Mouse (Mus musculus): Measurements from ENCODE around the gene Pan3. TPM values are rescaled to one million over a fixed set of nuclear protein-coding genes. Genes with fewer than 3 reads are reported as not detected.

The Pan3 gene
- total RNA-seq, 1 experiment, result 57.3 TPM

GRCm38 (mm10) chr5:147527006-147527405 is 97.0 kb downstream of the Pan3 start:
- Histone ChIP-seq H3K4me1 (ENCODE audit: control insufficient read depth in 2 of 2, insufficient read depth in 2 of 2, low read length in 2 of 2, poor library complexity in 1 of 2) (no peaks in the 10 kb centered on the region), H3K36me3 (ENCODE audit: control insufficient read depth, insufficient read depth, low read length, poor library complexity, severe bottlenecking) (peaks cover 10% of the 10 kb centered on the region), H3K9ac (ENCODE audit: insufficient read depth, low read depth, low read length, poor library complexity, severe bottlenecking) (no peak overlapping the region), H3K4me3 (ENCODE audit: insufficient read depth in 1 of 2, low read depth in 1 of 2, low read length in 2 of 2, poor library complexity in 1 of 2, severe bottlenecking in 1 of 2) (no peak overlapping the region), H3K9me3 (ENCODE audit: control insufficient read depth, insufficient read depth, low read depth, low read length) (no peaks in the 10 kb centered on the region), H3K27ac (ENCODE audit: insufficient read depth, low read depth, low read length, poor library complexity, severe bottlenecking) (no peak overlapping the region)
- no peak for DNase-seq (ENCODE audit: low read depth, low spot score)
- in situ Hi-C loops (cut with MboI; ENCODE audit: low sequenced_read_pairs in 2 of 2, unreplicated experiment in 2 of 2), result no loop called here
- no peak for TF ChIP-seq ZNF384 (IDR thresholded peaks at IDR 0.05; ENCODE audit: low read depth, low read length)
- no peak for TF ChIP-seq MAFK (IDR thresholded peaks at IDR 0.05; ENCODE audit: insufficient read depth, low read depth, low read length)
- no peak for TF ChIP-seq CHD2 (IDR thresholded peaks at IDR 0.05; ENCODE audit: low read depth, low read length)
- no peak for TF ChIP-seq ZC3H11A (IDR thresholded peaks at IDR 0.05; ENCODE audit: borderline replicate concordance, low read depth, low read length)
- no peak for TF ChIP-seq HCFC1 (IDR thresholded peaks at IDR 0.05; ENCODE audit: borderline replicate concordance, insufficient read depth, low read length)

- DNase-seq (ENCODE audit: low read depth, low spot score), result no peak
- peaks cover 10% of the 10 kb centered on the region for H3K36me3 ChIP-seq (ENCODE audit: control insufficient read depth, insufficient read depth, low read length, poor library complexity, severe bottlenecking)
- TF ChIP-seq ZC3H11A (IDR thresholded peaks at IDR 0.05; ENCODE audit: borderline replicate concordance, low read depth, low read length) (no peak), MAFK (IDR thresholded peaks at IDR 0.05; ENCODE audit: insufficient read depth, low read depth, low read length) (no peak), HCFC1 (IDR thresholded peaks at IDR 0.05; ENCODE audit: borderline replicate concordance, insufficient read depth, low read length) (no peak), CHD2 (IDR thresholded peaks at IDR 0.05; ENCODE audit: low read depth, low read length) (no peak), ZNF384 (IDR thresholded peaks at IDR 0.05; ENCODE audit: low read depth, low read length) (no peak)
- H3K9me3 ChIP-seq (ENCODE audit: control insufficient read depth, insufficient read depth, low read depth, low read length), result no peaks in the 10 kb centered on the region
- no peaks in the 10 kb centered on the region for H3K4me1 ChIP-seq (ENCODE audit: control insufficient read depth in 2 of 2, insufficient read depth in 2 of 2, low read length in 2 of 2, poor library complexity in 1 of 2)
- in situ Hi-C loops (cut with MboI; ENCODE audit: low sequenced_read_pairs in 2 of 2, unreplicated experiment in 2 of 2), result no loop called here
- no peak overlapping the region for H3K27ac ChIP-seq (ENCODE audit: insufficient read depth, low read depth, low read length, poor library complexity, severe bottlenecking)
- H3K4me3 ChIP-seq (ENCODE audit: insufficient read depth in 1 of 2, low read depth in 1 of 2, low read length in 2 of 2, poor library complexity in 1 of 2, severe bottlenecking in 1 of 2), result no peak overlapping the region
- no peak overlapping the region for H3K9ac ChIP-seq (ENCODE audit: insufficient read depth, low read depth, low read length, poor library complexity, severe bottlenecking)
Observed at GRCm38 (mm10) chr5:147527788-147528187, 97.8 kb downstream of the Pan3 start.

DNA sequence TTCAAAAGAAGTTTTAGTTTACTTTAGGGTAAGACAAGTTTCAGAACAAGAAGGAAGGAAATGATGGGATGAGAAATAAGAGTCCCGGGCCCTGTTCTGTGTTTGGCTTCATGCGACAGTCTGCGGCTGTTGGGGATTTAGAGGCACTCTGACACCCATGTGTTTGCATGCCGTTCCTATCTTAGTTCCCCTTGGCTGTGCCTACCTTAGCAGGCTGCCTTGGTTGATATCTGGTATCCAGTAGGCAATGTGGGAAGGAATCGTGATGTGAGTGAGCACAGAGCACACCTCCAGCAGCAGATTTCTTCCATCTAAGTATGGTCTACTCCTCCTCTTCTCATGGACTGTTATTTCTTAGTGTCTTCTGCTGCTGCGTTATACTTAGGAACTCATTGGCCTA is 102.1 kb downstream of the Pan3 start:
- H3K9ac ChIP-seq (ENCODE audit: insufficient read depth, low read depth, low read length, poor library complexity, severe bottlenecking), result no peak overlapping the region
- H3K9me3 ChIP-seq (ENCODE audit: control insufficient read depth, insufficient read depth, low read depth, low read length), result no peaks in the 10 kb centered on the region
- no peak overlapping the region for H3K4me3 ChIP-seq (ENCODE audit: insufficient read depth in 1 of 2, low read depth in 1 of 2, low read length in 2 of 2, poor library complexity in 1 of 2, severe bottlenecking in 1 of 2)
- in situ Hi-C loops (cut with MboI; ENCODE audit: low sequenced_read_pairs in 2 of 2, unreplicated experiment in 2 of 2), result no loop called here
- H3K4me1 ChIP-seq (ENCODE audit: control insufficient read depth in 2 of 2, insufficient read depth in 2 of 2, low read length in 2 of 2, poor library complexity in 1 of 2), result no peaks in the 10 kb centered on the region
- TF ChIP-seq MAFK (IDR thresholded peaks at IDR 0.05; ENCODE audit: insufficient read depth, low read depth, low read length) (no peak), ZNF384 (IDR thresholded peaks at IDR 0.05; ENCODE audit: low read depth, low read length) (no peak), ZC3H11A (IDR thresholded peaks at IDR 0.05; ENCODE audit: borderline replicate concordance, low read depth, low read length) (no peak)
- no peak overlapping the region for H3K27ac ChIP-seq (ENCODE audit: insufficient read depth, low read depth, low read length, poor library complexity, severe bottlenecking)
- H3K36me3 ChIP-seq (ENCODE audit: control insufficient read depth, insufficient read depth, low read length, poor library complexity, severe bottlenecking), result peaks cover 4% of the 10 kb centered on the region
- no peak for DNase-seq (ENCODE audit: low read depth, low spot score)

DNA sequence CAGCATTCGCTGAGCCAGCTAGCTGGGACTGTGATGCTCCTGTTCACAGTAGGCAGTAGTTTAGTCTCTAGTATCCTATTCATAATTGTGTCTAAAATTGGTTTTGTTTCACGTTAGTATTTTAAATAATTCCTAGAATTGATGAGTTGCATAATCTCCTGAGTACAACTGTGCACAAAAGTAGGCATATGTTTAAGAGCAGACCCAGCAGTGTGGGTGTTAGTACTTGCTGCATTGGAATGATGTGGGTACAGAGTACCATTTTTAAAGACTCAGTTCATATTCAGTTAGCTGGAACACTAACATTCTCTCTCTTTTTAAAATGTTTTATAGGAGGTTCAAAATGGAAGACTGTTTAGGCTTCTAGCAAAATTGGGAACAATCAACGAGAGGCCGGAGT is 109.4 kb downstream of the Pan3 start:
- in situ Hi-C loops (cut with MboI; ENCODE audit: low sequenced_read_pairs in 2 of 2, unreplicated experiment in 2 of 2), result no loop called here
- no peak overlapping the region for H3K9ac ChIP-seq (ENCODE audit: insufficient read depth, low read depth, low read length, poor library complexity, severe bottlenecking)
- H3K36me3 ChIP-seq (ENCODE audit: control insufficient read depth, insufficient read depth, low read length, poor library complexity, severe bottlenecking), result peaks cover 10% of the 10 kb centered on the region
- no peaks in the 10 kb centered on the region for H3K4me1 ChIP-seq (ENCODE audit: control insufficient read depth in 2 of 2, insufficient read depth in 2 of 2, low read length in 2 of 2, poor library complexity in 1 of 2)
- TF ChIP-seq ZC3H11A (IDR thresholded peaks at IDR 0.05; ENCODE audit: borderline replicate concordance, low read depth, low read length) (no peak), MAFK (IDR thresholded peaks at IDR 0.05; ENCODE audit: insufficient read depth, low read depth, low read length) (no peak), HCFC1 (IDR thresholded peaks at IDR 0.05; ENCODE audit: borderline replicate concordance, insufficient read depth, low read length) (no peak), CHD2 (IDR thresholded peaks at IDR 0.05; ENCODE audit: low read depth, low read length) (no peak), ZNF384 (IDR thresholded peaks at IDR 0.05; ENCODE audit: low read depth, low read length) (no peak)
- no peak overlapping the region for H3K27ac ChIP-seq (ENCODE audit: insufficient read depth, low read depth, low read length, poor library complexity, severe bottlenecking)
- H3K4me3 ChIP-seq (ENCODE audit: insufficient read depth in 1 of 2, low read depth in 1 of 2, low read length in 2 of 2, poor library complexity in 1 of 2, severe bottlenecking in 1 of 2), result no peak overlapping the region
- H3K9me3 ChIP-seq (ENCODE audit: control insufficient read depth, insufficient read depth, low read depth, low read length), result no peaks in the 10 kb centered on the region
- DNase-seq (ENCODE audit: low read depth, low spot score), result no peak

- Histone ChIP-seq H3K9me3 (ENCODE audit: control insufficient read depth, insufficient read depth, low read depth, low read length) (no peaks in the 10 kb centered on the region), H3K36me3 (ENCODE audit: control insufficient read depth, insufficient read depth, low read length, poor library complexity, severe bottlenecking) (peaks cover 10% of the 10 kb centered on the region), H3K9ac (ENCODE audit: insufficient read depth, low read depth, low read length, poor library complexity, severe bottlenecking) (no peak overlapping the region), H3K4me3 (ENCODE audit: insufficient read depth in 1 of 2, low read depth in 1 of 2, low read length in 2 of 2, poor library complexity in 1 of 2, severe bottlenecking in 1 of 2) (no peak overlapping the region), H3K4me1 (ENCODE audit: control insufficient read depth in 2 of 2, insufficient read depth in 2 of 2, low read length in 2 of 2, poor library complexity in 1 of 2) (no peaks in the 10 kb centered on the region), H3K27ac (ENCODE audit: insufficient read depth, low read depth, low read length, poor library complexity, severe bottlenecking) (no peak overlapping the region)
- no peak for TF ChIP-seq ZC3H11A (IDR thresholded peaks at IDR 0.05; ENCODE audit: borderline replicate concordance, low read depth, low read length)
- TF ChIP-seq HCFC1 (IDR thresholded peaks at IDR 0.05; ENCODE audit: borderline replicate concordance, insufficient read depth, low read length), result no peak
- no peak for DNase-seq (ENCODE audit: low read depth, low spot score)
- in situ Hi-C loops (cut with MboI; ENCODE audit: low sequenced_read_pairs in 2 of 2, unreplicated experiment in 2 of 2), result no loop called here
Observed at GRCm38 (mm10) chr5:147539815-147540214, 109.9 kb downstream of the Pan3 start.
